Mouse (Mus musculus) midbrain, embryonic 13.5 days (tissue): ENCODE results near the gene Prok2. TPM values are rescaled to one million over a fixed set of nuclear protein-coding genes. Genes with fewer than 3 reads are reported as not detected.

Experiments
- ATAC-seq: fragments of 200-750 bp; cut with Nextera tagmentation; 2 replicates; pipeline ENCODE4 v1.8.0; 2017; ENCODE audit warnings: mild to moderate bottlenecking, moderate TSS enrichment, moderate library complexity
- H3K27ac ChIP-seq: fragments of 300-500 bp; sonication (generic); 2 replicates; pipeline ENCODE4 v1.5.1; 2015; ENCODE audit warnings: inconsistent platforms, mild to moderate bottlenecking, moderate library complexity
- H3K27me3 ChIP-seq: fragments of 300-500 bp; sonication (generic); 2 replicates; pipeline ENCODE4 v1.6.1; 2015; ENCODE audit warnings: mild to moderate bottlenecking, inconsistent platforms
- H3K36me3 ChIP-seq: fragments of 300-500 bp; sonication (generic); 2 replicates; pipeline ENCODE4 v1.6.1; 2015; ENCODE audit warnings: mild to moderate bottlenecking, inconsistent platforms
- H3K4me1 ChIP-seq: fragments of 300-500 bp; sonication (generic); replicated peaks from 2 replicates; pipeline ENCODE4 v1.6.1; 2015; ENCODE audit warnings: inconsistent platforms
- H3K4me2 ChIP-seq: fragments of 300-500 bp; sonication (generic); replicated peaks from 2 replicates; pipeline ENCODE4 v1.6.1; 2015; ENCODE audit warnings: moderate library complexity, mild to moderate bottlenecking, inconsistent platforms
- H3K4me3 ChIP-seq: fragments of 300-500 bp; sonication (generic); replicated peaks from 2 replicates; pipeline ENCODE4 v1.5.1; 2015; ENCODE audit warnings: mild to moderate bottlenecking, inconsistent platforms
- H3K9ac ChIP-seq: fragments of 300-500 bp; sonication (generic); replicated peaks from 2 replicates; pipeline ENCODE4 v1.6.1; 2015; ENCODE audit warnings: mild to moderate bottlenecking, inconsistent platforms
- H3K9me3 ChIP-seq: fragments of 300-500 bp; sonication (generic); 2 replicates; pipeline ENCODE4 v1.6.1; 2016; ENCODE audit warnings: mild to moderate bottlenecking, inconsistent platforms
- WGBS: fragments of 180-500 bp; shearing (Covaris S2); methylation state at CpG from one replicate; pipeline ENCODE4 v1.1.7; 2015; 5-methylcytosine and 5-hydroxymethylcytosine counted together
- polyA plus RNA-seq: library from polyadenylated mRNA; unstranded; fragments of >200 nt; fragmentation: Nextera tagmentation; extraction: Ambion mirVana; gene quantifications from 2 replicates; pipeline ENCODE4 v1.2.1, GENCODE M21; 2015

Prok2 gene
- polyA plus RNA-seq, 1 experiment from 2014 or later, result 0.39 TPM

DNA sequence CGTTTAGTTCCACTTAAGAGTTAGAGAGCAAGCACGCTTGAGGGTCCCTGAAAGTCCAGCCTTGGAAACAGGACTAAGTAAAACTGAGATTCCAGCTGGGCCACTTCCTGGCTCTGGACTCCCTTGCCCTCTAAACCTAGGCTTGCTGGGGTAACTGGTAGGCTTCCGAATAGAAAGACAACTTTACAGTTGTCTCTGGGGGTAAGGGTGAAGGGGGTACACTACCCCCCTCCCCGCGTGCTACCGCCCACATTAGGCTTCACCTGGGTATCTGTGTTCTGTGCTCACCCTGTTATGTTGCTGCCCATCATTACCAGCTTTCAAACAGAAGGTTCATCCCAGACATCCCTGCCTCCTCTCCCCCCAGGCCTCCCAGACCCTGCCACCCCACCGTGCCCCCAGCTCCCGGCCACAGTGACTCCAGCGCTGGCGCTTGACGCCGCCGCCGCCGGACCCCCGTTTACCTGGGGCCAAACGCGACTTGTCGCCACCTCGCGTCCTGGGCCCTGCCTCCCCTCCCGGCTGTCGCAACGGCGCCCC lies 34.5 kb downstream of the Prok2 start:
- peak; percentile 22 for ATAC-seq
- H3K4me3 ChIP-seq, result peak overlapping the region; percentile 72
- H3K9me3 ChIP-seq, result no peaks in the 10 kb centered on the region
- peak overlapping the region; percentile 93 for H3K27ac ChIP-seq
- peak overlapping the region; percentile 89 for H3K9ac ChIP-seq
- peaks cover 27% of the 10 kb centered on the region for H3K4me1 ChIP-seq
- H3K36me3 ChIP-seq, result no peaks in the 10 kb centered on the region
- H3K4me2 ChIP-seq, result peak overlapping the region; percentile 86
- WGBS, result 4% methylated on average over 25 of the region's 25 CpGs
- peaks cover 67% of the 10 kb centered on the region for H3K27me3 ChIP-seq

DNA sequence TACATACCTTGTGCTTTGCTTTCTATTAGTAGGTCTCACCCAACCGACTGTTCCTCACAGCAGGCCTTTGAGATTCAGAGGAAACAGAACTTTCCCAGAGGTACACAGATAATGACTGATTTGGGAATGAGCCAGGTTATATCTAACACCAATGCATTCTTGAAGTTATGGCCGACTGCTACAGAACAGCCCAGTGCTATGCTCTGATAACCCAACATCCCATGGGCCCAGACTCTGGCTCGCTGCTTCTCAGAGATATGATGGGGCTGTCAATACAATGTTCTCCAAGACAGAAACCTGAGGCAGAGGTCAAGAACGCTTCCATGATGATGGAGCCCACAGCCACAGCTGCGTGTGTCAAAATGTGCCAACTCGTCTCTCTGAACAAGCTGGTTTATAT lies 37.7 kb downstream of the Prok2 start:
- H3K9ac ChIP-seq, result no peak overlapping the region
- no peaks in the 10 kb centered on the region for H3K9me3 ChIP-seq
- ATAC-seq, result no peak
- H3K4me1 ChIP-seq, result peaks cover 14% of the 10 kb centered on the region
- H3K4me2 ChIP-seq, result no peak overlapping the region
- no peak overlapping the region for H3K4me3 ChIP-seq
- H3K36me3 ChIP-seq, result no peaks in the 10 kb centered on the region
- peaks cover 37% of the 10 kb centered on the region for H3K27me3 ChIP-seq
- H3K27ac ChIP-seq, result no peak overlapping the region
- WGBS, result 87% methylated on average over 6 of the region's 6 CpGs

DNA sequence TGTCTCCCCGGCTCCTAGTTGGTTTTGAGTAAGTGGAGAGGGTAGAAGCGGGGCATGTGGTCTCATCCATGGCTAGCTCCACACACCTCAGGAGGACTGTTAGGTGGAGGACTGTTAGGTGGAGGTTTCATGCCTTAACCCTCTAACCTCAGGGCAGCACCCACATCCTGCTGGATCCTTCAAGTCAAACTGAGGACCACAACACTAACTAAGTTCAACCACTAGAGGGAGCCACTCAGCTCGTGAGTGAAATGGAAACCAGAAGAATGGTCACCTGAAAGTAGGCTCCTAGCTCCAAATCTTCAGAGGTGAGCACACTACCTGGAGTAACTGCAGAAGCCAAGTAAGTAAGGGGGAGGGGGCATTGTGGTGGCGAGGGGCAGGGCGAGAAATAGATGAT lies 41.3 kb downstream of the Prok2 start:
- no peak overlapping the region for H3K27ac ChIP-seq
- no peak for ATAC-seq
- no peaks in the 10 kb centered on the region for H3K36me3 ChIP-seq
- WGBS, result 53% methylated on average over 5 of the region's 5 CpGs
- no peaks in the 10 kb centered on the region for H3K9me3 ChIP-seq
- no peak overlapping the region for H3K4me2 ChIP-seq
- peaks cover 6% of the 10 kb centered on the region for H3K27me3 ChIP-seq
- H3K9ac ChIP-seq, result no peak overlapping the region
- H3K4me1 ChIP-seq, result no peaks in the 10 kb centered on the region
- H3K4me3 ChIP-seq, result no peak overlapping the region

DNA sequence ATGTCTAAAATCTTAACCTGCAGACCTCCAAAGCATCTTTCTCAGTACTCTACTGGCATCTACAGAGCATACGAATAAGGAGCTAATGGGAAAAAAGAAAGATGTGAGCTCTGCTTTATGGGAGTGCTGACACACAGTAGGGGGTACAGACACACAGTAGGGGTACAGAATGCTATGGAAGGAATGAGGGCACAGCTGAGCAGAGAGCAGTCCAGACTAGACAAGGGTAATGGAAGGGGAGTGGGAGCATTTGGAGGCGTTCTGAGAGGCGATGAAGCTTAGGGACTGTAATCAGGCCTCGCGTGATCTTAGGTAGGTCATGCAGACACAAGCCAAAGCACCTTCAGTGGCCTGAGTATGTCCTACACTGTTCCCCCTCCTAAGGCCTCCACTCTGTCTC lies 42.2 kb downstream of the Prok2 start:
- Histone ChIP-seq H3K4me1 (no peaks in the 10 kb centered on the region), H3K27me3 (0 out of 2 replicates have a peak, but pooled peaks cover 3% of the 10 kb centered on the region), H3K4me2 (no peak overlapping the region), H3K9ac (no peak overlapping the region), H3K4me3 (no peak overlapping the region), H3K27ac (no peak overlapping the region), H3K36me3 (no peaks in the 10 kb centered on the region), H3K9me3 (no peaks in the 10 kb centered on the region)
- no peak for ATAC-seq
- WGBS, result 95% methylated on average over 5 of the region's 5 CpGs

DNA sequence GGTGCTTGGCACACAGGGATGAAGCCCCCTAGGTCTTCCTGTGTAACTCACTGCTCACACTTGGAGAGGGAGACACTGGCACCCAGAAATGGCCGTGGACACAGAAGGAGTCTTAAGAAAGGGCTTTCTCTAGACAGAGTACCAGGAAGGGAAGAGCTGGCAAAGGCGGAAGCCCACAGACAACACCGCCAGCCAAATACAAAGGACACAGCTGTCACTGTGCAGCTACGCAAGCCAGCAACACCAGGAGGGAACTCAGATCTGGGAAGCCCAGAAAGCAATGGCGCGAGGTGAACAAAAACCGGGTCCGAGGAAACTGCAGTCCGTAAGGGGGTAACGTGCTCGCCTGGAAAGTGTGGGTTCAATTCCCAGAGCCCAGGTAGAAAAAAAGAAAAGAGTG lies 48.1 kb downstream of the Prok2 start:
- Histone ChIP-seq H3K27ac (no peak overlapping the region), H3K36me3 (no peaks in the 10 kb centered on the region), H3K4me2 (no peak overlapping the region), H3K9me3 (no peaks in the 10 kb centered on the region), H3K4me1 (peaks cover 5% of the 10 kb centered on the region; the same call in 1 of the 2 replicates), H3K9ac (no peak overlapping the region), H3K27me3 (0 out of 2 replicates have a peak, but pooled peaks cover 3% of the 10 kb centered on the region), H3K4me3 (no peak overlapping the region)
- 63% methylated on average over 11 of the region's 11 CpGs for WGBS
- no peak for ATAC-seq

DNA sequence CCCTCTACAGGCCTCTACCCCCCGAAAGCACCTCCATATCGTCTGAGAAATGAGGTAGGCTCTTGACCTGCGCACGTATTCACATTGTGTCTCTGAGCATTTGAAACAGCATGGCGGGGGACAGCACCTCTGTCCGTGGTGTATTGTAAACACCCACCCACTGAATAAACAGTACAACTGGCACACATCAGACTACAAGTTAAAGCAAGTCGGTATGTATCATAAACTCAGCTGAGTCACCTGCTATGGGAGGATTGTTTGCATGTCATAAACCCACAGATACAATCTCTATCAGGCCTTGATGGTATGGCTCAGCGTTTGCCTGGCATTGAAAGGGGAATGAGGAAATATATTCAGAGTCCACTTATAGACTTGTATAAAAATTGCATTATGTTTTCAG lies 48.9 kb downstream of the Prok2 start:
- peaks cover 5% of the 10 kb centered on the region; the same call in 1 of the 2 replicates for H3K4me1 ChIP-seq
- H3K4me3 ChIP-seq, result no peak overlapping the region
- no peak overlapping the region for H3K27ac ChIP-seq
- ATAC-seq, result no peak
- no peak overlapping the region for H3K4me2 ChIP-seq
- H3K27me3 ChIP-seq, result 0 out of 2 replicates have a peak, but pooled peaks cover 3% of the 10 kb centered on the region
- no peaks in the 10 kb centered on the region for H3K36me3 ChIP-seq
- H3K9ac ChIP-seq, result no peak overlapping the region
- no peaks in the 10 kb centered on the region for H3K9me3 ChIP-seq
- 94% methylated on average over 8 of the region's 8 CpGs for WGBS

DNA sequence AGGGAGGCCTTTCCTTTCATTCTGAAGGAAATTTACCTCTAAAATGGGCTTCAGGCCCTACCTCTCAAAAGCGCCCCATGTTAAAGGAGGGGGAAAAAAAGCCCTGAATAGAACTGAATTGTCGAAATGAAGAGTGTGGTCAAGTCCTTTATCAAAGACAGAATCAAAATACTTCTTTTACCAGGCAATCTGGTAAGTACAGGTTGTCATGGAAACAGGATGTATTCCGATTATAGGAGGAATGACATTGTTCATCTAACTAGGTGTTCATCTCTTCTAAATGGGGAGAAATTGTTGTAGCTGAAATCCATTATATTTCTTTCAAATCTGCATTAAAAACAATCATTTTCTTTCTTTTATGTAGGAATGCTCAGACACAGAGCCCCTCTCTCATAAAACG lies 51.7 kb downstream of the Prok2 start:
- 61% methylated on average over 4 of the region's 4 CpGs for WGBS
- Histone ChIP-seq H3K27ac (no peak overlapping the region), H3K4me3 (no peak overlapping the region), H3K27me3 (no peaks in the 10 kb centered on the region), H3K4me2 (no peak overlapping the region), H3K36me3 (no peaks in the 10 kb centered on the region), H3K9ac (no peak overlapping the region), H3K4me1 (peaks cover 22% of the 10 kb centered on the region), H3K9me3 (no peaks in the 10 kb centered on the region)
- no peak for ATAC-seq

DNA sequence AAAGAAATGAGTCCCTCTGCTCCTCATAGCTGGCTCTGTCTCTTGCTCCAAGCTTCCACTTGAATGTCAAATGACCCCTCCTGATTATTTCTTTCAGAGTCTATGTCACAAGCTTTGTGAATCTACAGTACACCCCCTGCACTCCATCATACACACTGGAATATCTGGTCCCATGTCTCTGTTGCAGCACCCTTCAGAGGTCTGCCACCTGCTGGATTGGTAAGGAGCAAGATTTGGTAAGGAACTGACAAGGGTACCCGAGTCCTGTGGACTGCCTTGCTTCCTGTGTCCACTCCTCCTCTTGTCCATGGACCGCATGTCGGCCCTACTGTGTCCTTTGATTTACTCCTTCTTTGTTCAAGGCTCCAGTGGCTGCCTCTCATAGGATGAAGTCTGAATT lies 54.4 kb downstream of the Prok2 start:
- Histone ChIP-seq H3K27ac (no peak overlapping the region), H3K36me3 (no peaks in the 10 kb centered on the region), H3K27me3 (peaks cover 9% of the 10 kb centered on the region; the same call in 1 of the 2 replicates), H3K9me3 (no peaks in the 10 kb centered on the region), H3K4me1 (peaks cover 47% of the 10 kb centered on the region), H3K4me2 (no peak overlapping the region), H3K4me3 (no peak overlapping the region), H3K9ac (no peak overlapping the region)
- 66% methylated on average over 3 of the region's 3 CpGs for WGBS
- ATAC-seq, result no peak

DNA sequence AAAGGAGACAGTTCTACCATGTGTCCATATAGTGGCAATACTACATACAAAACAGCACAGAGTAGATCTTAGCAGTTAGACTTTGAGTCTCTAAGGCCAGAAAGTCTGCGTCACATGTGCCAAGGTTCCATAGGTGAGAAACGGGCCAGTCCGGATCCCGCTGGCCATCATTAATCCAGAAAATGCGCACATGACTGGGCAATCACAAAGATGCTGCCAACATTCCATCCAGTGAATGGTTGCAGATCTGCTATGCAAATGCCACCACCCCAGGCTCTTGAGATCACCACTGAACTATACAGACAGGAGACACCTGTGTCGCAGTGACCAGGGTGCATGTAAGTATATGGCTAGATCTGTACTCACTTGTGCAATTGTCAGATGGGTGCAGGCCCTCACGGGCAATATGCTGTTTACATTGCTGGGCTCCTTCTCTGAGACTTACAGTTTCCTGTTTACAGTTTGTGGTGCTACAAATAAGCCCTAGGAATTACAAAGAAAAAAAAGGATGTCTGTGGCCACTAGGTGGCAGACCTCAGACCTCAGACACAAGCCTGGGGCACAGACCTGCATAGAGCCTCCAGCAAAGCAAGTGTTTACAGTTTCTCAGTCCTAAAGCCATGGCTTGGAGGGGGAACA lies 55.6 kb downstream of the Prok2 start:
- Histone ChIP-seq H3K27me3 (peaks cover 9% of the 10 kb centered on the region; the same call in 1 of the 2 replicates), H3K9ac (no peak overlapping the region), H3K36me3 (no peaks in the 10 kb centered on the region), H3K4me3 (no peak overlapping the region), H3K4me2 (no peak overlapping the region), H3K4me1 (peaks cover 54% of the 10 kb centered on the region), H3K27ac (peak overlapping the region; percentile 77), H3K9me3 (no peaks in the 10 kb centered on the region)
- peak; percentile 24 for ATAC-seq
- WGBS, result 61% methylated on average over 7 of the region's 7 CpGs

DNA sequence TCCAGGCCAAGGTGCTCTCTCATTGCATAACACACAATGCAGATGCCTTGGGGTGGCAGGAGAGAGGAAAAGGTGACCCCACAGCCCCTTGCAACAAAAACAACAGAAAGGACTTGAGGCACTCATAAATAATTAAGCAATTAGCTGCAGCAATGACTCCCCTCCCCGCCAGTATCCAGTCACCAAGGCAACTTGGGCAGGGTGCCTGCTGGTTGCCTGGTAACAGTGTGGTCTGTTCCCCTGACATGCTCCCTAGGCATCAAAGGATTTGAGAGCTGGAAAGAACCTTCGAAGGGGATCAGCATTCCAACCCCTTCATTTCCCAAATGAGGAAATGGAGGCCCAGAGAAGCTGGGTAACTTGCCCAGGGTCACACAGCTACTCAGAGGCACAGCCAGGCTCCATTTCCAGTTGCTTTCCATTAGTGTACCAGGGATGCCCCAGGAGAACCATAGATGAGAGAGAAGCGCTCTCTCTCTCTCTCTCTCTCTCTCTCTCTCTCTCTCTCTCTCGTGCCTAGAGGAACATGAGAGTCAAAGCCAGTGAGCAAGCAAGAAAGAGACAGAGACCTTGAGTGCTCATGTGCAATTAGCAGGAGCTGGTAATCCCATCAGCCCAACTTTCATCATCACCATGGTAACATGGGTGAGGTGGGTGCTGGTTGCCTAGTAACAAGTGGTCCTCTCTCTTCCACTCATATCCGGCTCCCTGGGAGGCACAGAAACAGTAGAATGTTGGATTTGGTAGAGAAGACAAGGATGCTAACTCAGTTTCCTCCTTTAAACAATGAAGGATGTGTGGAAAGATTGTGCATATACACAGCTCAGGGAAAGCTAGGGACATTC lies 56.5 kb downstream of the Prok2 start:
- peak overlapping the region; percentile 31 for H3K4me2 ChIP-seq
- peaks cover 61% of the 10 kb centered on the region for H3K4me1 ChIP-seq
- 10% methylated on average over 5 of the region's 5 CpGs for WGBS
- H3K9ac ChIP-seq, result no peak overlapping the region
- H3K27ac ChIP-seq, result peak overlapping the region; percentile 77
- H3K9me3 ChIP-seq, result no peaks in the 10 kb centered on the region
- no peaks in the 10 kb centered on the region for H3K36me3 ChIP-seq
- ATAC-seq, result peak; percentile 86
- H3K27me3 ChIP-seq, result peaks cover 13% of the 10 kb centered on the region
- H3K4me3 ChIP-seq, result no peak overlapping the region

DNA sequence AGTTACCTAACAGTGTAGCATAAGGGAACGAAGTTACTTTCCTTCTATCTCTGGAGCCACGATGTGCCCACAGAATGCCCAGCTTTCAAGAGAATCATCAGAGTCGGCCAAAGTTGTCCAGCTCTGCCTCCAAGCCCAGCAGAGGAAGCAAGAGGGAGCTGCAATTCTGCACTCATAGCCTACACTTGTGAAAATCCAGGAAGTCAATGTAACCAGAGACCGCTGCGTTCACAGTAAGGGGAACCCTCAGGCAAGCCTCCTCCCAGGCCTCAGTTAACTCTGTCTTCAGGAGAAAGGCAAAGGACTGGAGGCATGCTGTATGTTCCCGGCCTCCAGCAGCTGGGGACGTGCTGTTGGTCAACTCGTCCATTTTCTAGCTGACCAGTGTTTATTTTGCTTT lies 58.9 kb downstream of the Prok2 start:
- 57% methylated on average over 8 of the region's 8 CpGs for WGBS
- Histone ChIP-seq H3K9ac (peak overlapping the region; percentile 92; the same call in 1 of the 2 replicates), H3K4me2 (peak overlapping the region; percentile 89), H3K36me3 (no peaks in the 10 kb centered on the region), H3K9me3 (no peaks in the 10 kb centered on the region), H3K4me3 (peak overlapping the region; percentile 72), H3K4me1 (peaks cover 65% of the 10 kb centered on the region), H3K27ac (peak overlapping the region; percentile 68; the same call in 1 of the 2 replicates), H3K27me3 (peaks cover 20% of the 10 kb centered on the region)
- ATAC-seq, result no peak
